Mouse (Mus musculus) spleen, adult 2 months (tissue): Measurements from ENCODE around the gene Rai14.

Source experiments
- CTCF ChIP-seq: fragments of 200-500 bp; IDR thresholded peaks from 2 replicates; pipeline ENCODE4 v1.5.1; 2011; ENCODE audit warnings: mild to moderate bottlenecking, inconsistent platforms; ENCODE audit not compliant: insufficient read depth, insufficient read length, insufficient replicate concordance; ENCODE audit errors: extremely low read depth
- POLR2A ChIP-seq: fragments of 200-500 bp; IDR thresholded peaks from 2 replicates; pipeline ENCODE4 v1.6.1; 2011; ENCODE audit warnings: low read depth, low read length, inconsistent platforms

- TF ChIP-seq CTCF, result no peak
- TF ChIP-seq POLR2A, result no peak
These were observed 93.2 kb downstream of the Rai14 start for GRCm38 (mm10) chr15:10621194-10621593.
